Comparison of ENCODE assay signal across 8 mouse cellular contexts in genomic region chr6:101482635-101483465, GRCm38 (mm10).
A peak's percentile ranks its signal among the peaks of the same experiment; 100 is the strongest.
DNase-seq lines count a peak whose midpoint lies in the region; ATAC-seq lines count a peak whose summit lies in the region.

No protein-coding gene starts in this region.

- no peak overlapping the region for H3K9ac ChIP-seq in embryonic facial prominence, embryonic 11.5 days (replicated peaks; ENCODE audit: low read length)
- 0 out of 2 replicates have a peak overlapping the region, but pooled peaks have one; percentile 24 for H3K9ac ChIP-seq in heart, embryonic 13.5 days

- 51% methylated on average over 9 of the region's 9 CpGs for WGBS in embryonic facial prominence, embryonic 11.5 days
- 33% methylated on average over 9 of the region's 9 CpGs for WGBS in heart, embryonic 13.5 days

- no peak overlapping the region for H3K4me2 ChIP-seq in embryonic facial prominence, embryonic 11.5 days (ENCODE audit: low read depth, low read length)
- H3K4me2 ChIP-seq in heart, embryonic 13.5 days: peak overlapping the region; percentile 20; the same call in 1 of the 2 replicates

- H3K9me3 ChIP-seq in embryonic facial prominence, embryonic 11.5 days (replicated peaks; ENCODE audit: control insufficient read depth, low read length): no peaks in the 10 kb centered on the region
- no peaks in the 10 kb centered on the region for H3K9me3 ChIP-seq in heart, embryonic 13.5 days

- no peak for ATAC-seq in embryonic facial prominence, embryonic 11.5 days (replicated peaks; ENCODE audit: insufficient number of reproducible peaks, low FRiP score, low TSS enrichment, low read depth)
- no peak for ATAC-seq in heart, embryonic 13.5 days (ENCODE audit: extremely low read depth, insufficient number of reproducible peaks, low FRiP score, low TSS enrichment)
- ATAC-seq in megakaryocyte-erythroid progenitor cell, adult 5-6 weeks (replicated peaks; ENCODE audit: low FRiP score, low TSS enrichment, poor library complexity, severe bottlenecking): no peak

- intact Hi-C loops in left cerebral cortex, postnatal 25 days (cut with DNase I): loop anchor here (2.0 to 5.0 kb wide), 4 partner anchors 49 to 131 kb away; partner anchors contain the start of gene Pdzrn3

- peak overlapping the region; percentile 7; the same call in 1 of the 2 replicates for H3K27ac ChIP-seq in embryonic facial prominence, embryonic 11.5 days (replicated peaks; ENCODE audit: low read depth, low read length)
- peak overlapping the region; percentile 20; the same call in 1 of the 2 replicates for H3K27ac ChIP-seq in heart, embryonic 13.5 days (replicated peaks)

- no peaks in the 10 kb centered on the region for H3K27me3 ChIP-seq in embryonic facial prominence, embryonic 11.5 days (ENCODE audit: control insufficient read depth, insufficient read depth, low read length)
- no peaks in the 10 kb centered on the region for H3K27me3 ChIP-seq in heart, embryonic 13.5 days (replicated peaks)

- H3K4me3 ChIP-seq in embryonic facial prominence, embryonic 11.5 days (ENCODE audit: low read depth, low read length): no peak overlapping the region
- H3K4me3 ChIP-seq in heart, embryonic 13.5 days: no peak overlapping the region

- H3K36me3 ChIP-seq in embryonic facial prominence, embryonic 11.5 days (replicated peaks; ENCODE audit: control insufficient read depth, insufficient read depth, low read depth, low read length): no peaks in the 10 kb centered on the region
- no peaks in the 10 kb centered on the region for H3K36me3 ChIP-seq in heart, embryonic 13.5 days

- H3K4me1 ChIP-seq in embryonic facial prominence, embryonic 11.5 days (ENCODE audit: control insufficient read depth, insufficient read depth, low read length): no peaks in the 10 kb centered on the region
- H3K4me1 ChIP-seq in heart, embryonic 13.5 days: peaks cover 27% of the 10 kb centered on the region

- DNase-seq in embryo, embryonic 10 days (ENCODE audit: low spot score): peak; percentile 39
- DNase-seq in embryo, embryonic 9.5 days (ENCODE audit: extremely low spot score): no peak
- peak; percentile 72 for DNase-seq in Muller cell, postnatal 12 days (ENCODE audit: inconsistent ontology term)
- DNase-seq in embryonic facial prominence, embryonic 11.5 days (ENCODE audit: low spot score): peak; percentile 40
- peak; percentile 38 to 91 for DNase-seq in left cerebral cortex, postnatal 25 days (ENCODE audit: low spot score in 2 of 2)
- DNase-seq in right cerebral cortex, postnatal 4 days: peak; percentile 21
